Mouse (Mus musculus): Measurements from ENCODE around the gene 2010106E10Rik. TPM values are rescaled to one million over a fixed set of nuclear protein-coding genes. Genes with fewer than 3 reads are reported as not detected.

Gene 2010106E10Rik
- polyA plus RNA-seq (2012; rRNA removed): not detected in 2 replicates

GRCm38 (mm10) chrX:112494974-112495373, at the start of gene 2010106E10Rik:
Gene 2010106E10Rik (plus strand): TSS chrX:112495274.

GRCm38 (mm10) chrX:112600511-112601305, 105.6 kb downstream of the 2010106E10Rik start, which contains the start of gene Zfp711:
Gene Zfp711 (plus strand): TSS chrX:112600526.

Other genes with a start within 250 kb of the 2010106E10Rik start
- gene Apool, start 183.9 kb upstream of the 2010106E10Rik start, polyA plus RNA-seq (2012; rRNA removed): 22.0 and 36.2 TPM in 2 replicates
- not detected in 2 replicates for gene Satl1, start 88.5 kb upstream of the 2010106E10Rik start, polyA plus RNA-seq (2012; rRNA removed)
- gene Zfp711, start 105.3 kb downstream of the 2010106E10Rik start, polyA plus RNA-seq (2012; rRNA removed): 15.1 and 23.5 TPM in 2 replicates
- gene Pof1b, start 203.4 kb downstream of the 2010106E10Rik start, polyA plus RNA-seq (2012; rRNA removed): 0.07 TPM in 1 of 2 replicates, not detected in the other